Mouse (Mus musculus): ENCODE results near the gene Mpnd. TPM values are rescaled to one million over a fixed set of nuclear protein-coding genes. Genes with fewer than 3 reads are reported as not detected.

The Mpnd gene
- polyA plus RNA-seq, 1 experiment = 424 TPM

- Histone ChIP-seq H3K27me3 (ENCODE audit: control insufficient read depth, insufficient read depth, low read length) (no peaks in the 10 kb centered on the region), H3K4me1 (ENCODE audit: control insufficient read depth, insufficient read depth, insufficient read length, low read length) (peaks cover 12% of the 10 kb centered on the region; the same call in 1 of the 2 replicates), H3K4me3 (ENCODE audit: low read depth, low read length) (no peak overlapping the region), H3K27ac (ENCODE audit: insufficient read depth, low read depth, low read length) (no peak overlapping the region), H3K36me3 (ENCODE audit: control insufficient read depth, insufficient read depth, low read length) (peaks cover 10% of the 10 kb centered on the region)
- WGBS = 81% methylated on average over 8 of the region's 8 CpGs
- TF ChIP-seq POLR2A (IDR thresholded peaks at IDR 0.05; ENCODE audit: low read depth, low read length) (no peak), CTCF (IDR thresholded peaks at IDR 0.05; ENCODE audit: extremely low read depth, insufficient read length, insufficient replicate concordance, low read depth, low read length) (no peak)
Observed at GRCm38 (mm10) chr17:56038583-56039261, 33.2 kb downstream of the Mpnd start.

GRCm38 (mm10) chr17:56039345-56039744 is 33.8 kb downstream of the Mpnd start:
- no peak for TF ChIP-seq CTCF (IDR thresholded peaks at IDR 0.05; ENCODE audit: extremely low read depth, insufficient read length, insufficient replicate concordance, low read depth, low read length)
- no peak for TF ChIP-seq POLR2A (IDR thresholded peaks at IDR 0.05; ENCODE audit: low read depth, low read length)
- Histone ChIP-seq H3K27ac (ENCODE audit: insufficient read depth, low read depth, low read length) (no peak overlapping the region), H3K4me1 (ENCODE audit: control insufficient read depth, insufficient read depth, insufficient read length, low read length) (peaks cover 7% of the 10 kb centered on the region; the same call in 1 of the 2 replicates), H3K4me3 (ENCODE audit: low read depth, low read length) (no peak overlapping the region), H3K36me3 (ENCODE audit: control insufficient read depth, insufficient read depth, low read length) (peaks cover 5% of the 10 kb centered on the region; the same call in 1 of the 2 replicates), H3K27me3 (ENCODE audit: control insufficient read depth, insufficient read depth, low read length) (no peaks in the 10 kb centered on the region)
- WGBS = 62% methylated on average over 4 of the region's 4 CpGs

GRCm38 (mm10) chr17:56040030-56040856 is 34.7 kb downstream of the Mpnd start, which contains the start of gene Chaf1a:
TSS of gene Chaf1a (plus strand) at chr17:56040439.
- Histone ChIP-seq H3K27ac (ENCODE audit: insufficient read depth, low read depth, low read length) (no peak within 1 kb of the TSS; the same call in 1 of the 2 replicates), H3K36me3 (ENCODE audit: control insufficient read depth, insufficient read depth, low read length) (peaks cover 2% of the 10 kb centered on the region; the same call in 1 of the 2 replicates), H3K4me1 (ENCODE audit: control insufficient read depth, insufficient read depth, insufficient read length, low read length) (peaks cover 2% of the 10 kb centered on the region; the same call in 1 of the 2 replicates), H3K27me3 (ENCODE audit: control insufficient read depth, insufficient read depth, low read length) (no peaks in the 10 kb centered on the region), H3K4me3 (ENCODE audit: low read depth, low read length) (peak within 1 kb of the TSS; percentile 80)
- under 1% methylated on average over 68 of the region's 68 CpGs for WGBS
- TF ChIP-seq CTCF (IDR thresholded peaks at IDR 0.05; ENCODE audit: extremely low read depth, insufficient read length, insufficient replicate concordance, low read depth, low read length) = no peak
- peak; percentile 39; the same call in 1 of the 2 replicates for TF ChIP-seq POLR2A (IDR thresholded peaks at IDR 0.05; ENCODE audit: low read depth, low read length)

GRCm38 (mm10) chr17:56040857-56041163 is 35.3 kb downstream of the Mpnd start:
- 1% methylated on average over 12 of the region's 12 CpGs for WGBS
- no peak overlapping the region for H3K27ac ChIP-seq (ENCODE audit: insufficient read depth, low read depth, low read length)
- peaks cover 2% of the 10 kb centered on the region; the same call in 1 of the 2 replicates for H3K4me1 ChIP-seq (ENCODE audit: control insufficient read depth, insufficient read depth, insufficient read length, low read length)

GRCm38 (mm10) chr17:56051369-56051768 is 45.9 kb downstream of the Mpnd start:
- no peaks in the 10 kb centered on the region for H3K27me3 ChIP-seq (ENCODE audit: control insufficient read depth, insufficient read depth, low read length)
- no peak overlapping the region for H3K4me3 ChIP-seq (ENCODE audit: low read depth, low read length)
- TF ChIP-seq POLR2A (IDR thresholded peaks at IDR 0.05; ENCODE audit: low read depth, low read length) (no peak), CTCF (IDR thresholded peaks at IDR 0.05; ENCODE audit: extremely low read depth, insufficient read length, insufficient replicate concordance, low read depth, low read length) (no peak)
- H3K36me3 ChIP-seq (ENCODE audit: control insufficient read depth, insufficient read depth, low read length) = peaks cover 14% of the 10 kb centered on the region
- 68% methylated on average over 5 of the region's 5 CpGs for WGBS
- H3K4me1 ChIP-seq (ENCODE audit: control insufficient read depth, insufficient read depth, insufficient read length, low read length) = no peaks in the 10 kb centered on the region; the same call in 1 of the 2 replicates
- H3K27ac ChIP-seq (ENCODE audit: insufficient read depth, low read depth, low read length) = peak overlapping the region; percentile 58

More at GRCm38 (mm10) chr17:56040857-56041163, 35.3 kb downstream of the Mpnd start:
- no peak for TF ChIP-seq CTCF (IDR thresholded peaks at IDR 0.05; ENCODE audit: extremely low read depth, insufficient read length, insufficient replicate concordance, low read depth, low read length)
- TF ChIP-seq POLR2A (IDR thresholded peaks at IDR 0.05; ENCODE audit: low read depth, low read length) = no peak
- H3K4me3 ChIP-seq (ENCODE audit: low read depth, low read length) = peak overlapping the region; percentile 80
- peaks cover 2% of the 10 kb centered on the region; the same call in 1 of the 2 replicates for H3K36me3 ChIP-seq (ENCODE audit: control insufficient read depth, insufficient read depth, low read length)
- H3K27me3 ChIP-seq (ENCODE audit: control insufficient read depth, insufficient read depth, low read length) = no peaks in the 10 kb centered on the region

- TF ChIP-seq POLR2A (IDR thresholded peaks at IDR 0.05; ENCODE audit: low read depth, low read length) = no peak
- TF ChIP-seq CTCF (IDR thresholded peaks at IDR 0.05; ENCODE audit: extremely low read depth, insufficient read length, insufficient replicate concordance, low read depth, low read length) = no peak
- peaks cover 6% of the 10 kb centered on the region for H3K36me3 ChIP-seq (ENCODE audit: control insufficient read depth, insufficient read depth, low read length)
- H3K4me1 ChIP-seq (ENCODE audit: control insufficient read depth, insufficient read depth, insufficient read length, low read length) = no peaks in the 10 kb centered on the region; the same call in 1 of the 2 replicates
- H3K4me3 ChIP-seq (ENCODE audit: low read depth, low read length) = no peak overlapping the region
- no peak overlapping the region for H3K27ac ChIP-seq (ENCODE audit: insufficient read depth, low read depth, low read length)
- no peaks in the 10 kb centered on the region for H3K27me3 ChIP-seq (ENCODE audit: control insufficient read depth, insufficient read depth, low read length)
Observed at GRCm38 (mm10) chr17:56054938-56055337, 49.4 kb downstream of the Mpnd start.
